Mouse (Mus musculus) central nervous system, embryonic 18 days (tissue): ENCODE measurements around the gene Lsg1. TPM values are rescaled to one million over a fixed set of nuclear protein-coding genes. Genes with fewer than 3 reads are reported as not detected.

Source experiments
- polyA plus RNA-seq: library from polyadenylated mRNA; depleted of rRNA; stranded (reverse); fragments of >200 nt; gene quantifications from 2 replicates; pipeline ENCODE4 v1.2.3, GENCODE M21; 2012; rRNA removed

Lsg1 gene
- polyA plus RNA-seq = 24.3 and 24.9 TPM in 2 replicates

DNA sequence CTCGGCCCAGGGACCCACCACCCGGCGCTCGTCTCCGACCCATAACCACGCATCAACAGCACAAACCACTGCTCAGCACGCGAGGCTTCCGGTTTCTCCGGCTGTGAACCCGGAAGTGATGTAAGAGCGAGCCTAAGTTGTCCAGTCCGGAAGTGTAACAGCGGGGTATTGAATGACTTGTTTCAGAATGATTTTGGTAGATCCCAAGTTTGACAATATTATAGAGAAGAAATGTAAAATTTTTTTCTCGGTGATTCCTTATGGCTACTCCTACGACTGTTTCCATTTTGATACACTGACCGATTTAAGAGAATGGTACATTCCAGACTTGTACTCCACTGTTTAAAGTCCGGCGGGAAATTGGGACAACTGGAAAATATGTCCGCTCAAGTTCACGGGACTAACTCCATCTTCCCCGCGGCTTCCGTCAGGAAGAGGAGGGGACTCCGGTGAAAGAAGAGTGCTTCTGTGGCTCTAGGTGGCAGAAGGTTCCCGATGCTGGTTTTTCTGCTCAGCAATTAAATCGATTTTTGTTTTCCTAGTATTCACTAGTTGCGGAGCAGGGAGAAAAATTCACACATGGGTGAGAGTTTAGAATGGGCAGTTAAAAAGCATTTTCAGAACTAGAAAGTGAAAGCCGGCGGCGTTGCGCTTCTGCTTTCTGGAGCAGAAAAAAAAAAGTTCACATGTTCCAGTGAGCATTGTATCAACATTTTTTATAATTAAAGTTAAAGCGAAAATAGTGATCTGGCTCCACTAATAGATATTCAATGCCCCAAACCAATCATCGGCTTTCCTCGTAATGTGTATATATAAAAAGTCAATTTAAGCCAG, at the start of gene Lsg1:
TSS of gene Lsg1 (minus strand) at position 99 of the 834 bp plus-strand sequence.

DNA sequence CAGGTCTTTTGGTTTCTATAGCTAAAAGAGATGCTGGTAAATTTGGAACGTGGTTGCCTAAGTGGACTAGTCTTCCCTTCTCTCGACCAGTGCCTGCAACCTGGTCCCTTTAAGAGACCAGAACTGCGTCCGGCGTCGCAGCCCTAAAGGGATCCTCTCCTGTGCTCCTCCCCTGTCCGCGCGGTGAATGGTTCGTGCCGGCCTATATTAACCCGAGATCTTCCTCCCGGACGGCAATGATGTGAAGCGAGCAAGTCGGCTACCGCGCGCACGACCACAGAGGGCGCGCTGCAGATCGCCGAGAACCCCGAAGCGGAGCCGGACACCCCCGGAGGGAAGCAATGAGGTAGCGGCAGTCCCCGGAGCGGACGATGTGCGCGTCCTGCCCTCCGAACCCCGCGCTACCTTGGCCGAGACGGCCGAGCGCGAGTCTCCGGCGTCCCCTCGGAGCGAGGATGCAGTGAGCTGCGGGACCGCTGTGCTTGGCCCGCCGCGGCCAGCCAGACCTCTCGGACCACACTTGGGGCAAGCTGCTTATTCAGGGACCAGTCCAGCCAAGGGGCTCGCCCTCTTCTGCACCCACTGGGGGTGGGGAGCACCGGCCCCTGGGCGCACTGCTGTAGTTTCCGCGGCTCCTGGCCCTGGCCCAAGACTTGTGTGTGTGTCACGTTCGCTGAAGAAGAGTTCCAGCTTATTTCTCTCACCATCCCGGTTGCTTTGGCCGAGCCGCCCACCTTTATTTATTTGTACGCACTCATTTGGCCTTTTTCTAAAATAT, 12.3 kb upstream of the Lsg1 start, which contains the start of gene Fam43a:
TSS of gene Fam43a (plus strand) at position 233 of the 778 bp plus-strand sequence.

DNA sequence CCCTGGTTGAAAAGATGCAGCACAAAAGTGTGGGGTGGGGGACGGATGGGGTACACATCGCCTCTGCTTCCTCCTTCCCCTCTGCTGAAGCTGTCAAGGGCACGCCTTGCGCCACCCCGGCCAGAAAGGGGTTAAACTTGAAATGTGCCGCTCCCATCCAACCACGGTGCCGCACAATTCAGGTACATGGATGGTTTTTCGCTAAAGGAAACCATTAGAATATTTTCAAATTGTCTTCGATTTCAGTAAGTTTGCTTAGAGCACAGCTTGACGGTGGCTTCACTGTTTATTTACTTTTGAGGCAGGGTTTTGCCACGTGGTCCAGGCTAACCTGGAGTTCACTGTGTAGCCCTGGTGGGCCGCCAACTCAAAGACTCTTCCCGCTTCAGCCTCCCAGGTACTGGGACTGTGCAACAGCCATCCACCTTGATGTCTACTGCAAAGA, 36.6 kb downstream of the Lsg1 start, which contains the start of gene Tmem44:
TSS of gene Tmem44 (minus strand) at position 95 of the 445 bp plus-strand sequence.

Other genes with a start within 250 kb of the Lsg1 start
- gene Atp13a3, start 181.6 kb downstream of the Lsg1 start, polyA plus RNA-seq = 39.1 and 41.2 TPM in 2 replicates
- 148 and 170 TPM in 2 replicates for gene Tmem44, start 36.8 kb downstream of the Lsg1 start, polyA plus RNA-seq
- 7.5 and 9.1 TPM in 2 replicates for gene Fam43a, start 12.1 kb upstream of the Lsg1 start, polyA plus RNA-seq